Mouse (Mus musculus) heart, embryonic 12.5 days (tissue): ENCODE results near the gene Snapc5. TPM values are rescaled to one million over a fixed set of nuclear protein-coding genes. Genes with fewer than 3 reads are reported as not detected.

ENCODE experiments used
- ATAC-seq: fragments of 200-750 bp; cut with Nextera tagmentation; 2 replicates; pipeline ENCODE4 v1.8.0; 2017; ENCODE audit warnings: moderate TSS enrichment, moderate library complexity; ENCODE audit not compliant: insufficient number of reproducible peaks, low FRiP score
- H3K27ac ChIP-seq: fragments of 300-500 bp; sonication (generic); 2 replicates; pipeline ENCODE4 v1.5.1; 2016; ENCODE audit warnings: mild to moderate bottlenecking, moderate library complexity; ENCODE audit not compliant: poor library complexity, severe bottlenecking
- H3K27me3 ChIP-seq: fragments of 300-500 bp; sonication (generic); replicated peaks from 2 replicates; pipeline ENCODE4 v1.6.1; 2016; ENCODE audit warnings: mild to moderate bottlenecking, moderate library complexity
- H3K36me3 ChIP-seq: fragments of 300-500 bp; sonication (generic); 2 replicates; pipeline ENCODE4 v1.6.1; 2016; ENCODE audit warnings: mild to moderate bottlenecking, moderate library complexity
- H3K4me1 ChIP-seq: fragments of 300-500 bp; sonication (generic); replicated peaks from 2 replicates; pipeline ENCODE4 v1.6.1; 2016; ENCODE audit warnings: mild to moderate bottlenecking
- H3K4me2 ChIP-seq: fragments of 300-500 bp; sonication (generic); 2 replicates; pipeline ENCODE4 v1.6.1; 2016; ENCODE audit warnings: mild to moderate bottlenecking, moderate library complexity
- H3K4me3 ChIP-seq: fragments of 300-500 bp; sonication (generic); 2 replicates; pipeline ENCODE4 v1.5.1; 2016; ENCODE audit warnings: mild to moderate bottlenecking
- H3K9ac ChIP-seq: fragments of 300-500 bp; sonication (generic); 2 replicates; pipeline ENCODE4 v1.6.1; 2016; ENCODE audit warnings: mild to moderate bottlenecking, moderate library complexity
- H3K9me3 ChIP-seq: fragments of 300-500 bp; sonication (generic); replicated peaks from 2 replicates; pipeline ENCODE4 v1.6.1; 2016; ENCODE audit warnings: mild to moderate bottlenecking, moderate library complexity
- WGBS: fragments of 180-500 bp; shearing (Covaris S2); methylation state at CpG from one replicate; pipeline ENCODE4 v1.1.7; 2016; 5-methylcytosine and 5-hydroxymethylcytosine counted together
- microRNA-seq: library from miRNA; unstranded; fragments of <30 nt; microRNA quantifications from one replicate; pipeline ENCODE4, GENCODE M21; 2017
- polyA plus RNA-seq: library from polyadenylated mRNA; unstranded; fragments of >200 nt; fragmentation: Nextera tagmentation; extraction: Ambion mirVana; gene quantifications from 2 replicates; pipeline ENCODE4 v1.2.1, GENCODE M21; 2016

The Snapc5 gene
- polyA plus RNA-seq, 1 experiment from 2014 or later: 21.9 TPM

GRCm38 (mm10) chr9:64222098-64222497 is 43.0 kb downstream of the Snapc5 start:
- Histone ChIP-seq H3K36me3 (no peaks in the 10 kb centered on the region), H3K27me3 (no peaks in the 10 kb centered on the region), H3K27ac (no peak overlapping the region), H3K4me1 (peaks cover 36% of the 10 kb centered on the region), H3K9me3 (no peaks in the 10 kb centered on the region), H3K9ac (no peak overlapping the region), H3K4me2 (no peak overlapping the region), H3K4me3 (no peak overlapping the region)
- ATAC-seq: no peak
- 70% methylated on average over 2 of the region's 2 CpGs for WGBS

GRCm38 (mm10) chr9:64225805-64226204 is 46.7 kb downstream of the Snapc5 start:
- no peak overlapping the region for H3K9ac ChIP-seq
- H3K9me3 ChIP-seq: no peaks in the 10 kb centered on the region
- no peak for ATAC-seq
- H3K36me3 ChIP-seq: no peaks in the 10 kb centered on the region
- H3K4me2 ChIP-seq: no peak overlapping the region
- H3K27ac ChIP-seq: no peak overlapping the region
- no peak overlapping the region for H3K4me3 ChIP-seq
- H3K27me3 ChIP-seq: no peaks in the 10 kb centered on the region
- peaks cover 37% of the 10 kb centered on the region for H3K4me1 ChIP-seq

- H3K4me3 ChIP-seq: no peak overlapping the region
- ATAC-seq: no peak
- H3K4me2 ChIP-seq: no peak overlapping the region
- WGBS: 56% methylated on average over 12 of the region's 12 CpGs
- H3K9ac ChIP-seq: no peak overlapping the region
- H3K27ac ChIP-seq: no peak overlapping the region
- peaks cover 56% of the 10 kb centered on the region for H3K4me1 ChIP-seq
- no peaks in the 10 kb centered on the region for H3K36me3 ChIP-seq
- H3K27me3 ChIP-seq: no peaks in the 10 kb centered on the region
- no peaks in the 10 kb centered on the region for H3K9me3 ChIP-seq
Measured at GRCm38 (mm10) chr9:64227736-64228135, 48.7 kb downstream of the Snapc5 start.

DNA sequence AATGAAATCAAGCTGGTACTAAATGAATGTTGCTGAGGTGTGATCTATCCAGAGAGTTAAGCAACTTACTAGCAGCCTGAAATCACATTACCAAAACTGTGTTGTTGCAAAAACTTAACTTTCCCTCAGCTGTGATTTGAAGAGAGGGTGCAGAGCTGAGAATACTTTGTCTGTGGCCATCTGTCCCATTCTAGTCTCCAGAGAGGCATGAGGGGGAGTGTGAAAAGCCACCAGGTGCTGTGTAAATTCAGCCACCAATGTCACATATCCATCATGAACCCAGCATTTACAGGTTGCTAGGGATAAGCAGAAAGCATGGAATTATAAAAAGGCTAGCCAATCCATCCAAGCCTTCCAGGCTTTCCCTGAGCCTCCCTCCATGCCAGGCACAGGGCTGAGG is 49.9 kb downstream of the Snapc5 start:
- Histone ChIP-seq H3K9ac (no peak overlapping the region), H3K9me3 (no peaks in the 10 kb centered on the region), H3K27me3 (no peaks in the 10 kb centered on the region), H3K36me3 (no peaks in the 10 kb centered on the region), H3K4me3 (no peak overlapping the region), H3K27ac (no peak overlapping the region), H3K4me1 (peaks cover 56% of the 10 kb centered on the region), H3K4me2 (no peak overlapping the region)
- no peak for ATAC-seq

DNA sequence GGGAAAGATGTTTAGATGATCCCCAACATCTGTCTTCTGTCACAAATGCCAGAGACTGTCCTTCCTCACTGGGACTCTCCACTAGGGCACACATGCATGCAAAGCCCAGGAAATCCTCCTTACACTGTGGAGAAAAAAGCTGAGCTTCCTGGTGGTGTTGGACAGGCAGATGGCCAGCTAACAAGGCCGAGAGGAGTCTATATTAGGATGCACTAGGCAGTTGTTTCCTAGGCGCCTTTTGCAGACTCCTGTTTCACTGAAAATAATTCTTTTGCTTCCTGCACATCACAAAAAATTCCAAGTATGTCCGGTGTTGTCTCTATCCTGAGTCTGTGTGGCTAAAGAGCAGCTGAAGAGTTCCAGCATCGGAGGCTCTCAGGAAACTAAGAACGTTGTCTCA is 52.1 kb downstream of the Snapc5 start:
- H3K4me1 ChIP-seq: peaks cover 43% of the 10 kb centered on the region
- no peaks in the 10 kb centered on the region for H3K9me3 ChIP-seq
- no peak overlapping the region for H3K9ac ChIP-seq
- 0 out of 2 replicates have a peak overlapping the region, but pooled peaks have one; percentile 20 for H3K27ac ChIP-seq
- H3K36me3 ChIP-seq: 0 out of 2 replicates have a peak, but pooled peaks cover 5% of the 10 kb centered on the region
- H3K27me3 ChIP-seq: no peaks in the 10 kb centered on the region
- WGBS: 40% methylated on average over 5 of the region's 5 CpGs
- ATAC-seq: no peak
- H3K4me3 ChIP-seq: no peak overlapping the region
- no peak overlapping the region for H3K4me2 ChIP-seq

- H3K4me1 ChIP-seq: peaks cover 38% of the 10 kb centered on the region
- H3K9me3 ChIP-seq: no peaks in the 10 kb centered on the region
- H3K4me2 ChIP-seq: no peak overlapping the region
- WGBS: 78% methylated on average over 3 of the region's 3 CpGs
- no peak overlapping the region for H3K4me3 ChIP-seq
- 0 out of 2 replicates have a peak overlapping the region, but pooled peaks have one; percentile 4 for H3K27ac ChIP-seq
- H3K36me3 ChIP-seq: 0 out of 2 replicates have a peak, but pooled peaks cover 7% of the 10 kb centered on the region
- no peak for ATAC-seq
- H3K9ac ChIP-seq: no peak overlapping the region
- H3K27me3 ChIP-seq: no peaks in the 10 kb centered on the region
Measured at GRCm38 (mm10) chr9:64231674-64232073, 52.6 kb downstream of the Snapc5 start.

GRCm38 (mm10) chr9:64232257-64232957 is 53.3 kb downstream of the Snapc5 start:
- Histone ChIP-seq H3K27ac (0 out of 2 replicates have a peak overlapping the region, but pooled peaks have one; percentile 4), H3K4me2 (no peak overlapping the region), H3K27me3 (no peaks in the 10 kb centered on the region), H3K4me1 (peaks cover 33% of the 10 kb centered on the region), H3K9ac (0 out of 2 replicates have a peak overlapping the region, but pooled peaks have one; percentile 48), H3K9me3 (no peaks in the 10 kb centered on the region), H3K4me3 (no peak overlapping the region), H3K36me3 (0 out of 2 replicates have a peak, but pooled peaks cover 7% of the 10 kb centered on the region)
- WGBS: 57% methylated on average over 9 of the region's 9 CpGs
- ATAC-seq: no peak

Small RNAs within 50 kb of the gene (microRNA-seq; reads per million reads assigned to microRNA genes)
- gene Gm24106: not detected

Other genes with a start within 250 kb of the Snapc5 start
- gene Smad6, start 157.2 kb upstream of the Snapc5 start, polyA plus RNA-seq: 56.2 and 62.8 TPM in 2 replicates
- gene Lctl, start 62.1 kb upstream of the Snapc5 start, polyA plus RNA-seq: 0.14 TPM in 1 of 2 replicates, not detected in the other
- 28.0 and 28.6 TPM in 2 replicates for gene Zwilch, start 6.2 kb upstream of the Snapc5 start, polyA plus RNA-seq
- 801 and 832 TPM in 2 replicates for gene Rpl4, start 5.9 kb upstream of the Snapc5 start, polyA plus RNA-seq
- 2.7 and 2.8 TPM in 2 replicates for gene Uchl4, start 55.9 kb downstream of the Snapc5 start, polyA plus RNA-seq
- 99.7 and 100 TPM in 2 replicates for gene Map2k1, start 74.4 kb downstream of the Snapc5 start, polyA plus RNA-seq
- 130 and 133 TPM in 2 replicates for gene Tipin, start 102.3 kb downstream of the Snapc5 start, polyA plus RNA-seq
- gene Dis3l, start 162.0 kb downstream of the Snapc5 start, polyA plus RNA-seq: 21.2 and 24.3 TPM in 2 replicates
- 0.37 and 0.65 TPM in 2 replicates for gene Megf11, start 206.4 kb downstream of the Snapc5 start, polyA plus RNA-seq